Mouse (Mus musculus) cerebellum, postnatal 10 days (tissue): ENCODE results near the gene Dtnbp1.

Experiments used
- DNase-seq, 2 experiments: peaks; one replicate each; pipeline ENCODE4 v3.0.0; 2021; ENCODE audit warnings: mixed read lengths in 2 of 2

Dtnbp1 gene

GRCm38 (mm10) chr13:44948320-44949250, 53.4 kb downstream of the Dtnbp1 start:
- no peak for DNase-seq

- peak; percentile 70 for DNase-seq
These were observed 54.9 kb downstream of the Dtnbp1 start for GRCm38 (mm10) chr13:44946880-44947635.

GRCm38 (mm10) chr13:44943618-44944017, 58.3 kb downstream of the Dtnbp1 start:
- peak; percentile 39 to 48 for DNase-seq

GRCm38 (mm10) chr13:44939326-44940035, 62.5 kb downstream of the Dtnbp1 start:
- no peak for DNase-seq

DNA sequence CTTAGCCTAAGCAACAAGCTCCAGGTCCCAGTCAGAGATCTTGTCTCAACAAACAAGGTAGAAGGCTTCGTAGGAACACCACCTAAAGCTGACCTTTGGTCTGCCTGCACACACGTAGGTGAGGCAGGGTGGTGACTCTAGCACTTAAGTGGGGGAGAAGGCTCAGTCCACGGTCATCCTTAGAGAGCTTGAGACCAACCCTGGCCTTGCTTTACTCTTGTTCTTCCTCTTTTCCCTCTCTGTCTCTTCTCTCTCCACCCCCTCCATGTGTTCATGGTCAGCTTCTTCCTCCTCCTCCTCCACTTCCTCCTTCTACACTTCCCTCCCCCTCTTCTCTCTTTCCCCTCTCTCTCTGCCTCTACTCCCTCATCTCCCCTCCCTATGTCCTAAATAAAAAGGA, 64.3 kb downstream of the Dtnbp1 start:
- DNase-seq, result no peak

GRCm38 (mm10) chr13:44933575-44933974, 68.4 kb downstream of the Dtnbp1 start:
- DNase-seq, result no peak

DNA sequence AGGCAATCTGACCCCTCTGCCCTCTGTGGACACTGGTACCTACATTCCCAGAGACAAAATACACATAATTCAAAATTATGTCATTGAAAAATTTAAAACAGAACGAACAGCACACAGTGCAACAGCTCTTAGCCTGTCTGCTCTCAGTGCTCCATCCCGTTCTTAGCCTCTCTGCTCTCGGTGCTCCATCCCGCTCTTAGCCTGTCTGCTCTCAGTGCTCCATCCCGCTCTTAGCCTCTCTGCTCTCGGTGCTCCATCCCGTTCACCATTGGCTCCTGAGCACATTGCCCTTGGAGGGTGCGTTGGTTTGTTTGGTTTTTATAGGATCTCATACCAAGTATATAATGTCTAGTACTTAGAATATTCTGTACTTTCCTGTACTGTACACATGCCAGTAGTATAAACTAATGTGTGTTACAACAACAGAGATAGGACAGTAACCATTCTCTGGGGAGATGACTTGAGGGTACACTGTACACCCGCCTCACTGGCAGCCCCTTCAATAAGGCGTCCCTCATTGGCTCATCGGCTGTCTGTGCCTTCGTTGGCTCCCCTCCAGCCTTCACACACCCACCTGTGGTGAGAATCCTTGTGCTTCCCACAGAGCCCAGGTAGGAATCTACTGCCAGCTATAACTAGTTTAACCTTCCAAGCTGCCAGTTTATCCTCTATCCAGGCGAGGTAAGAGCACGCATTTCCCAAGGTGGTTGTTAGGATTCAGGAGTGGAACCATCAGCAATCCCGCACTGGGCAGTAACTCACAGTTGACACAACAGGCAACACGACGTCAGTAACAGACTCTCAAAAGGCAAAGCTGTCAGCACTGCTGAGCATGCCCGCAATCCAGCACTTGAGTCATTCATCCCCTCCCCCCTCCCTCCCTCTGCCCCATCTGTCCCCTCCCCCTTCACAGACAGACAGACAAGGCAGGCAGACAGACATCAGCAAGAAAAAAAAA, 69.4 kb downstream of the Dtnbp1 start:
- peak; percentile 58 to 60 for DNase-seq

DNA sequence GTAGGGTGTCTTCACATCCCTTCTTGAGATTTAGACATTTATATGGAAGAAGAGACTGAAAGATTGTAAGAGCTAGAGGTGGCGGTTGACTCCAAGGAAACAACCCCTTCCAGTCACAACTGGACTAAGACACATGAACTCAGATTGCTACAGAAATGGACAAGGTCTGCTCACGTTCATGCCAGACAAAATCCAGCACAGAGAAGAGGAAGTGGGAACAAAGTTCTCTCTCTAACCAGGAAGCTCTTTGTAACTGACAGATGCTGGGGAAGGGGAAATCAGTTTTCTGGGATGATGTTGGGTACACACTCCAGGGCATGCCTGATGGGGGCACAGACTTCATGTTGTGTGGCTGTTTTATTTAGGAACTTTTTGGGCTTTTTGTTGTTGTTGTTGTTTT, 75.6 kb downstream of the Dtnbp1 start:
- no peak for DNase-seq

DNA sequence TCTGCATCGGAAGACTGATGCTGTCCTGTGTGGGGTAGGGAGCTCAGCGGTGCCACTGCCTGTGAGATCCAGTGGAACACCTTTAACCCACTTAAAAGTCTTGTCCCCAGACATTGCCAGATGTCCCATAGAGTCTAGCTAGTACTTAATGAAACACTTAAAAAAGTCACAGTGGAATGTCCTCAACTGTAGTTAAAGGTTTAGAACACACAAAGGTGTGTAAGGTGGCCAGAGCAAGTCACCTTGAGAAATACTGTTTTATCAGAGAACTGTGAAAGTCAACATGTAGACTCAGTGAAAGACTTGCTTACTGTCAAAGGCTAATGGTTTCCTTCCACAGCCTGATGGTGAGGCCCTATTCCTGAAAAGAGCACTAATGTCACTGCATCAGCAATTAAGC, 76.8 kb downstream of the Dtnbp1 start:
- DNase-seq, result no peak

- DNase-seq, result no peak
These were observed 77.9 kb downstream of the Dtnbp1 start for GRCm38 (mm10) chr13:44924042-44924441.

- DNase-seq, result peak; percentile 68 to 73
These were observed 80.2 kb downstream of the Dtnbp1 start for GRCm38 (mm10) chr13:44921721-44922120.

DNA sequence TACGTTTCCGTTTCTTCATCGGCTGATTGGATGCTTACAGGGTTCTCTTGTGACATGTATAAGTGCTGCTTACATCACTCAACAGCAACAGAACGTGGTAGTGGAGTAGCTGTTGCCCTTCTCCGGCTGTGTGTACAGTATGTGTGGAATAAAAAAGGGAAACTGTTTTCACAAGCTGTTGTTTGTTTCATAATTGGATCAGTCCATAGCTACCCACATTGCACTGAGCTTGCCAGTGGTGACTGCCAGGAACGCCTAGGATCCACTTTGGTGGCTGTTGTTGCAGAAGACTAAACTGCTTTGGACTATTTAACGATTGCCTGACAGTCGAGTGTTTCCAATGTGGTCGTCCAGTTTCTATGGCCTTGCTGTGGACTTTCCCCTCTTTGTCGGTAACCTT, 80.9 kb downstream of the Dtnbp1 start:
- peak in 1 of 2 experiments; percentile 20 for DNase-seq

- DNase-seq, result peak; percentile 48 to 65
These were observed 83.7 kb downstream of the Dtnbp1 start for GRCm38 (mm10) chr13:44918269-44918668.

DNA sequence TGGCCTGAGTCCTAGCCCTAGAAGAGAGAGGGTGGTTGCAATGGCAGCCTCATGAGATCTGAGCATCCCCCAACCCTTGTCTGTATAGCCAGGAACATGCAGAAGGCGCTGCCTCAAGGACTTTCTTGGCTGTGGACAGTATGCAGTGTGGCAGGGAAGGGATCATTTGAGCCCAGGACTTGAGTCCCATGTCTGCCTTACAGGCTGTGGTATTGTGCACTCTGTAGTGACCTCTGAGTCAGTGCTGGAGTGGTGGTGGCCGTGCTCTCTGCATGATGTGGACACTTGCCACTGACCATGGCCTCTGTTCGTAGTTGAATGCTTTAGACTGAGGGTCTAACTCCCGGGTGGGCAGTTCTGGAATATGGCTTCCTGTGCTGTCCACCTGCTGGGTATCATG, 84.7 kb downstream of the Dtnbp1 start:
- DNase-seq, result no peak

DNA sequence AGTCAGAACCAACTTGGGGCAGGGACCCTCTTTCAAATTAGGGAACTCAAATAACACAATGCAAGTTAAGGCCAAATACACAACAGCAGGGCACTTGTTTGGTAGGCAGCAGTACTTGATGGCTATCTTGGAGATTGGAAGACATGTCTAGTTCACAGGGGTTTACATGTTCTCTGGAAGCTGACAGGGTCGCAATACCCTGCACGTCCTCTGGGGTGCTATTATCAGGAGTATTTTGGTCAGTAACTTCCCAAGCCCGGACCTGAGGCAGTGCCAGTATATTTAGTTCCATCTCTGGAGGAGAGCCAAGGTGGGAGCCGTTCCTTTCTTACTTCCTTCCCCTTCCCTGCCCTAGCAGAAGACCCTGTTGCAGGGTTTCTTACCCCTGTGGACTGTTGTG, 86.0 kb downstream of the Dtnbp1 start:
- peak; percentile 43 to 48 for DNase-seq

- no peak for DNase-seq
These were observed 86.6 kb downstream of the Dtnbp1 start for GRCm38 (mm10) chr13:44915382-44915781.

DNA sequence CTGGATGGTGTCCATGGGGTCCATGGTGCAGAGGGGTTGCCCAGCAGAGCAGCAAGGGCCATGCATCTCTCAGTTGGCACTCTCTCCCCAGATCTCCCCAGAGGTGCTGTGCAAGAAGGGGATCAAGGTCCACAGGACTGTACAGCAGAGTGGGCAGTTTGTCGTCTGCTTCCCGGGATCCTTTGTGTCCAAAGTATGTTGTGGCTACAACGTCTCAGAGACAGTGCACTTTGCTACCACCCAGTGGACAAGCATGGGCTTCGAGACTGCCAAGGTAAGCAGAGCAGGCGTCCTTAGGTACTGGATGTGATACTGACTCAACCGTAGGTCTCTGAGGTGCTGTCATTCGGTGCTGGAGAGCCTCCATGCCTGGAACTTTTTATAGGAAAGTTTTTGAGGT, 88.4 kb downstream of the Dtnbp1 start:
- DNase-seq, result peak; percentile 47 to 53

- peak; percentile 70 to 80 for DNase-seq
These were observed 89.1 kb downstream of the Dtnbp1 start for GRCm38 (mm10) chr13:44912851-44913250.

DNA sequence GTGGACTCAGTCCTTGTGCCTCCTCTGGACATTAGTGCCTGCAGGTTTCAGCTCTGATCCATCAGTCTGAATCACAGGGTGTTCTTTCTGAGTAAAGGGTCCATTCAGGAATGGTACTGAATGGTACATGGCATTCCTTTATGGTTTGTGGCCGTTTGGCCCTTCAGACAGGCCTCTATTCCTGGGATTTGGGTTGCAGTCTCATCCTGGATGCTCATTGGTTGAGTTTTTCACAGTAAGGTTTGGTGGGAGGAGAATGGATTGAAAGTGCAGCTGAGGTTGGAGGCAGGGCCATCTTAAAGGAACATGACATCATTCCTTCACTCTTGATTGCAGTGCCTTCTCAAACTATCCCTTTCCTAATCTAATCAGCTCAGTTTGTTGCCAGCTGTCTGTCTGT, 93.2 kb downstream of the Dtnbp1 start:
- DNase-seq, result no peak

DNA sequence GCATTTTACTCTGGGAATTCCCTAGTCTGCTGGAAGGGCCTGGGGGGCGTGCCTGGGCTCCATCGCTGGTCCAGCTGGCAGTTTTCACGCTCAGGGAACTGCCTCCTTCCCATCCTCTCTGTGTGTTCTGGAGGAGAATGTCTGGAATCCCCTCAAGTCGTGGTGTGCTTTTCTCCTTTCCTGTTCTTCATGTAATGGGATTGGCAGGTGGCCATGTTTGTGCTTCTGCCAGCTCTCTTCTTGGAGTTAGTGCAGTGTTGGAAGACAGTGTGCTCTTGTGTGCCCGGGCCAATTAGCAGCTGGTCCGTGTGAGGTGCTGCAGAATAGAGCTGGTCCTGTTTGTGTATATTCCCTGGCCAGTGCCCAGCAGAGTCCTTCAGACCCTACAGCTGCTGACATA, 94.2 kb downstream of the Dtnbp1 start:
- peak; percentile 98 for DNase-seq

DNA sequence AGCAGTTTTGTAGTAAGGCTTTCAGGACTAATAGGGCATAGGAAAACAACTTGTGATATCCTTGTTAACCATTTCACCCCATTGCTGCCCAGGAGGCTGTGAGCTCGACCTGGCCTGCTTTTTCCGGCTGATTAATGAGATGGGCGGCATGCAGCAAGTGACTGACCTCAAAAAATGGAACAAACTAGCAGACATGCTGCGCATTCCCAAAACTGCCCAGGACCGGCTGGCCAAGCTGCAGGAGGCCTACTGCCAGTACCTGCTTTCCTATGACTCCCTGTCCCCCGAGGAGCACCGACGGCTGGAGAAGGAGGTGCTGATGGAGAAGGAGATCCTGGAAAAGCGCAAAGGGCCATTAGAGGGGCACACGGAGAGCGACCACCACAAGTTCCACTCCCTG, 95.8 kb downstream of the Dtnbp1 start:
- DNase-seq, result peak in 1 of 2 experiments; percentile 26

DNA sequence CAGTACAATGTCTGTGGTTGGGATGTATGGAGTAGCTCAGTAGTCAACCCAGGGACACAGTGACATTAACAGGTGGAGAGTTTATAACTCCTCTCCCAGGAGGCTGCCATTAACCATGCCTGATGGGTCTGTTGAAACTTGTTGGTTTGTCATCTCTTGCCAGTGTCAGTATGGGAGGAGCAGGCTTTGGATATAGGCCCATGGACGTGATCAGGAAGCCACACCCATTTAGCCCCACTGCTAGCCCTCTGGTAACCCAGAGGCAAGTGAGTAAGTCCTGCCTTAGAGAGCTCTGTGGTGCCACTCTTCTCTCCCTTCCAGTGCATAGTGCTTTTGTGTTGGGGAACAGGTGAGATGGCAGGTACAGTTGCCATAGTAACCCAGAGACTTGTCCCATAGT, 97.7 kb downstream of the Dtnbp1 start:
- DNase-seq, result no peak
